Mouse (Mus musculus): ENCODE measurements around the gene Wdr81. TPM values are rescaled to one million over a fixed set of nuclear protein-coding genes. Genes with fewer than 3 reads are reported as not detected.

Gene Wdr81
- total RNA-seq, 1 experiment from 2014 or later, result 6.0 TPM

- ATAC-seq (replicated peaks in 1 of 2; ENCODE audit: insufficient read depth in 1 of 2, low FRiP score in 2 of 2, low TSS enrichment in 1 of 2, low read depth in 1 of 2, poor library complexity in 2 of 2, severe bottlenecking in 2 of 2), result no peak
Measured at GRCm38 (mm10) chr11:75449695-75450094, 4.8 kb downstream of the Wdr81 start.

GRCm38 (mm10) chr11:75448575-75448974 lies 5.9 kb downstream of the Wdr81 start:
- no peak for ATAC-seq (replicated peaks in 1 of 2; ENCODE audit: insufficient read depth in 1 of 2, low FRiP score in 2 of 2, low TSS enrichment in 1 of 2, low read depth in 1 of 2, poor library complexity in 2 of 2, severe bottlenecking in 2 of 2)

- ATAC-seq (replicated peaks in 1 of 2; ENCODE audit: insufficient read depth in 1 of 2, low FRiP score in 2 of 2, low TSS enrichment in 1 of 2, low read depth in 1 of 2, poor library complexity in 2 of 2, severe bottlenecking in 2 of 2), result no peak
Measured at GRCm38 (mm10) chr11:75443711-75444110, 10.8 kb downstream of the Wdr81 start.

GRCm38 (mm10) chr11:75441601-75442000 lies 12.9 kb downstream of the Wdr81 start:
- no peak; a peak in 1 of 4 replicates for ATAC-seq (replicated peaks in 1 of 2; ENCODE audit: insufficient read depth in 1 of 2, low FRiP score in 2 of 2, low TSS enrichment in 1 of 2, low read depth in 1 of 2, poor library complexity in 2 of 2, severe bottlenecking in 2 of 2)

GRCm38 (mm10) chr11:75441034-75441433 lies 13.5 kb downstream of the Wdr81 start:
- ATAC-seq (replicated peaks in 1 of 2; ENCODE audit: insufficient read depth in 1 of 2, low FRiP score in 2 of 2, low TSS enrichment in 1 of 2, low read depth in 1 of 2, poor library complexity in 2 of 2, severe bottlenecking in 2 of 2), result no peak

- no peak for ATAC-seq (replicated peaks in 1 of 2; ENCODE audit: insufficient read depth in 1 of 2, low FRiP score in 2 of 2, low TSS enrichment in 1 of 2, low read depth in 1 of 2, poor library complexity in 2 of 2, severe bottlenecking in 2 of 2)
Measured at GRCm38 (mm10) chr11:75439951-75440350, 14.6 kb downstream of the Wdr81 start.

GRCm38 (mm10) chr11:75439363-75439762 lies 15.2 kb downstream of the Wdr81 start, which contains the start of gene Serpinf2:
Gene Serpinf2 (minus strand): TSS chr11:75439591.
- no peak for ATAC-seq (replicated peaks in 1 of 2; ENCODE audit: insufficient read depth in 1 of 2, low FRiP score in 2 of 2, low TSS enrichment in 1 of 2, low read depth in 1 of 2, poor library complexity in 2 of 2, severe bottlenecking in 2 of 2)

- ATAC-seq (replicated peaks in 1 of 2; ENCODE audit: insufficient read depth in 1 of 2, low FRiP score in 2 of 2, low TSS enrichment in 1 of 2, low read depth in 1 of 2, poor library complexity in 2 of 2, severe bottlenecking in 2 of 2), result no peak
Measured at GRCm38 (mm10) chr11:75438804-75439203, 15.7 kb downstream of the Wdr81 start.

GRCm38 (mm10) chr11:75438194-75438593 lies 16.3 kb downstream of the Wdr81 start:
- no peak for ATAC-seq (replicated peaks in 1 of 2; ENCODE audit: insufficient read depth in 1 of 2, low FRiP score in 2 of 2, low TSS enrichment in 1 of 2, low read depth in 1 of 2, poor library complexity in 2 of 2, severe bottlenecking in 2 of 2)

GRCm38 (mm10) chr11:75434138-75434537 lies 20.4 kb downstream of the Wdr81 start:
- ATAC-seq (replicated peaks in 1 of 2; ENCODE audit: insufficient read depth in 1 of 2, low FRiP score in 2 of 2, low TSS enrichment in 1 of 2, low read depth in 1 of 2, poor library complexity in 2 of 2, severe bottlenecking in 2 of 2), result no peak

- ATAC-seq (replicated peaks in 1 of 2; ENCODE audit: insufficient read depth in 1 of 2, low FRiP score in 2 of 2, low TSS enrichment in 1 of 2, low read depth in 1 of 2, poor library complexity in 2 of 2, severe bottlenecking in 2 of 2), result no peak
Measured at GRCm38 (mm10) chr11:75431307-75431706, 23.2 kb downstream of the Wdr81 start.

GRCm38 (mm10) chr11:75429019-75429705 lies 25.4 kb downstream of the Wdr81 start:
- ATAC-seq (replicated peaks in 1 of 2; ENCODE audit: insufficient read depth in 1 of 2, low FRiP score in 2 of 2, low TSS enrichment in 1 of 2, low read depth in 1 of 2, poor library complexity in 2 of 2, severe bottlenecking in 2 of 2), result peak; percentile 56 to 79; a peak in 3 of 4 replicates

GRCm38 (mm10) chr11:75424459-75424858 lies 30.1 kb downstream of the Wdr81 start:
- no peak for ATAC-seq (replicated peaks in 1 of 2; ENCODE audit: insufficient read depth in 1 of 2, low FRiP score in 2 of 2, low TSS enrichment in 1 of 2, low read depth in 1 of 2, poor library complexity in 2 of 2, severe bottlenecking in 2 of 2)

GRCm38 (mm10) chr11:75424033-75424432 lies 30.5 kb downstream of the Wdr81 start:
- no peak for ATAC-seq (replicated peaks in 1 of 2; ENCODE audit: insufficient read depth in 1 of 2, low FRiP score in 2 of 2, low TSS enrichment in 1 of 2, low read depth in 1 of 2, poor library complexity in 2 of 2, severe bottlenecking in 2 of 2)

- no peak for ATAC-seq (replicated peaks in 1 of 2; ENCODE audit: insufficient read depth in 1 of 2, low FRiP score in 2 of 2, low TSS enrichment in 1 of 2, low read depth in 1 of 2, poor library complexity in 2 of 2, severe bottlenecking in 2 of 2)
Measured at GRCm38 (mm10) chr11:75423091-75423490, 31.4 kb downstream of the Wdr81 start.

- ATAC-seq (replicated peaks in 1 of 2; ENCODE audit: insufficient read depth in 1 of 2, low FRiP score in 2 of 2, low TSS enrichment in 1 of 2, low read depth in 1 of 2, poor library complexity in 2 of 2, severe bottlenecking in 2 of 2), result peak in 1 of 2 experiments; percentile 43; a peak in 1 of 4 replicates
Measured at GRCm38 (mm10) chr11:75422013-75422792, 32.3 kb downstream of the Wdr81 start, which contains the start of gene Serpinf1. Gene Serpinf1 (minus strand): TSS chr11:75422701.

- no peak; a peak in 1 of 4 replicates for ATAC-seq (replicated peaks in 1 of 2; ENCODE audit: insufficient read depth in 1 of 2, low FRiP score in 2 of 2, low TSS enrichment in 1 of 2, low read depth in 1 of 2, poor library complexity in 2 of 2, severe bottlenecking in 2 of 2)
Measured at GRCm38 (mm10) chr11:75421375-75422012, 33.0 kb downstream of the Wdr81 start.

GRCm38 (mm10) chr11:75420810-75421374 lies 33.6 kb downstream of the Wdr81 start:
- ATAC-seq (replicated peaks in 1 of 2; ENCODE audit: insufficient read depth in 1 of 2, low FRiP score in 2 of 2, low TSS enrichment in 1 of 2, low read depth in 1 of 2, poor library complexity in 2 of 2, severe bottlenecking in 2 of 2), result no peak

All from hematopoietic stem cell, adult 5-6 weeks (primary cell).